Mouse (Mus musculus) liver (tissue): Measurements from ENCODE around the gene Gm29564.
"Not testable (repeated sequence)": the region's sequence is repeated elsewhere in the genome, so short reads cannot be mapped to it uniquely, and the experiment has no call there.

ENCODE experiments used
- DNase-seq: peaks from one replicate; pipeline ENCODE4 v3.0.0-alpha.2; 2020; ENCODE audit warnings: mixed read lengths

The Gm29564 gene

DNA sequence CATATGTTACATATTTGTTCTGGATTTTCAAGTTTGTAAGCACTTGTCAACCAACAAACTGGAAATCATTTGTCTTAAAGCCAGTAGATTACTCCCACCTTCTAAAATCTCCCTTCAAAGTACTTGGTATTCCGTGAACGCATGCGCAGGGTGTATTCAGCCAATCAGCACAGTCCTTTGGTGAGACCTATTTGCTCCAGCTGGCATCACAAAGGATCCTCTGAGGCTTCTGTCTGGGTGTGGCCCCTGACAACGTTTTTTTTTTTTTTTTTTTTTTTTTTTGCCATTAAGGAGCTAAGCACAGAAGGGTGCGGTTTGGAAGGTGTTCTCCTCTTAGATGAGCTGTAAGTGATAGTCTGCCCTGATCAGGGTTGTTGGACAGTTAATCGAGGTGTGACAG lies at the start of gene Gm29564:
Gene Gm29564 (plus strand): TSS at position 301 of the 400 bp plus-strand sequence.
- not testable (repeated sequence) for DNase-seq
